ENCODE assay signal across 20 mouse cellular contexts in the genomic region with DNA sequence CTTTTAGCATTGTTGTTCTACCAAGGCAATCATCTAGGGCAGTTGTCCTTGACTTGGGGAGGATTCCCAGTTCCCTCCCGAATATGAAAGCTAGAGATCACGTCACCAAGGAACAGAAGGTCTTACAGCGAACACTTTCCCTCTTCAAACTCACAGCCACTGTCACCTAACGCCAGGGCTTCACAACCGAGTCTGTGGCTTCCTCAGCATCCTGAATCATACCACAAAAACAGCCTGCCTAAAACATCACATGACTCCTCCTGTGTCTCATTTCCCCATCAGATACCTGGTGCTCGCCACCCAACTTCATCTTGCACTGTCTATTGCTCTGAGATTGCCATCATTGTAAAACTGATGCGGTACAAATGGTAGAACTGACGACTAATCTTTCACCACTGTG.
DNase-seq lines count a peak whose midpoint lies in the region; ATAC-seq lines count a peak whose summit lies in the region.
"Had no signal": no experiment of that assay in that cellular context is flagged by ENCODE, and none has a peak within 500 bp of the region (broad histone marks: within the 10 kb centered on the region; RNA-seq: fewer than 3 reads in every experiment).

No protein-coding gene starts in this region.

- H3K4me3 ChIP-seq in forebrain, embryonic 13.5 days = no peak overlapping the region
- H3K4me3 ChIP-seq: embryonic facial prominence, embryonic 10.5 days; forebrain, embryonic 15.5 days; neural tube, embryonic 15.5 days had no signal

- no peak for ATAC-seq in forebrain, embryonic 13.5 days
- ATAC-seq: forebrain, embryonic 15.5 days; hindbrain, postnatal 0 days; Patski had no signal

- intact Hi-C loops in left cerebral cortex, postnatal 14 days (cut with DNase I) = no loop called here

- 0 out of 2 replicates have a peak, but pooled peaks cover 3% of the 10 kb centered on the region for H3K27me3 ChIP-seq in forebrain, embryonic 13.5 days
- H3K27me3 ChIP-seq: forebrain, embryonic 15.5 days; neural tube, embryonic 15.5 days; Patski had no signal

- H3K36me3 ChIP-seq in forebrain, embryonic 13.5 days (ENCODE audit: poor library complexity, severe bottlenecking) = no peaks in the 10 kb centered on the region
- H3K36me3 ChIP-seq: embryonic facial prominence, embryonic 10.5 days; forebrain, embryonic 15.5 days; neural tube, embryonic 15.5 days had no signal

- no peak overlapping the region for H3K27ac ChIP-seq in forebrain, embryonic 13.5 days
- H3K27ac ChIP-seq: embryonic facial prominence, embryonic 10.5 days; forebrain, embryonic 15.5 days; hindbrain, postnatal 0 days; neural tube, embryonic 15.5 days had no signal

- WGBS in forebrain, embryonic 13.5 days = 91% methylated on average over 8 of the region's 8 CpGs

- H3K4me1 ChIP-seq in forebrain, embryonic 13.5 days = peaks cover 9% of the 10 kb centered on the region
- H3K4me1 ChIP-seq: embryonic facial prominence, embryonic 10.5 days had no signal

- peak; percentile 10 for DNase-seq in lung, postnatal 25 days (ENCODE audit: low spot score)
- DNase-seq in lung, postnatal 14 days = no peak
- peak; percentile 42 for DNase-seq in induced T-regulatory cell, adult 2 months (ENCODE audit: low read depth)
- peak; percentile 54 to 64 for DNase-seq in natural killer cell, adult 2 months (ENCODE audit: low spot score in 2 of 2)
- peak; percentile 40 for DNase-seq in thymus, postnatal 4 days
- DNase-seq in layer of hippocampus, postnatal 36 days = no peak
- DNase-seq in left cerebral cortex, postnatal 14 days (ENCODE audit: low spot score in 2 of 2) = no peak
- DNase-seq: cerebellum, adult 8-10 months; heart, postnatal 4 days; kidney, adult 9 months; kidney, postnatal 36 days; left cerebral cortex, postnatal 4 days; lung, adult 2 months; right cerebral cortex, postnatal 4 days had no signal

- no peak overlapping the region for H3K4me2 ChIP-seq in forebrain, embryonic 13.5 days
- H3K4me2 ChIP-seq: forebrain, embryonic 15.5 days; neural tube, embryonic 15.5 days had no signal

- H3K9me3 ChIP-seq in forebrain, embryonic 13.5 days (replicated peaks) = no peaks in the 10 kb centered on the region
- H3K9me3 ChIP-seq: embryonic facial prominence, embryonic 10.5 days; forebrain, embryonic 15.5 days; neural tube, embryonic 15.5 days had no signal

- H3K9ac ChIP-seq in forebrain, embryonic 13.5 days = no peak overlapping the region
- H3K9ac ChIP-seq: forebrain, embryonic 15.5 days; neural tube, embryonic 15.5 days had no signal

Comparison
In these comparisons a context has a peak if more than half of its experiments do, and no peak if none do; other contexts are left out.
1. DNase-seq: peak in lung, postnatal 25 days (single experiment), induced T-regulatory cell, adult 2 months (single experiment), natural killer cell, adult 2 months (2 of 2) and thymus, postnatal 4 days (single experiment); none in lung, postnatal 14 days (single experiment), layer of hippocampus, postnatal 36 days (0 of 2) and left cerebral cortex, postnatal 14 days (0 of 2).